Mouse (Mus musculus) liver, postnatal 0 days (tissue): ENCODE results near the gene Gm20708. TPM values are rescaled to one million over a fixed set of nuclear protein-coding genes. Genes with fewer than 3 reads are reported as not detected.
A peak's percentile ranks its signal among the peaks of the same experiment; 100 is the strongest.

Experiments
- ATAC-seq: fragments of 200-750 bp; cut with Nextera tagmentation; 2 replicates; pipeline ENCODE4 v1.8.0; 2017; ENCODE audit warnings: mild to moderate bottlenecking, moderate library complexity
- DNase-seq: peaks from one replicate; pipeline ENCODE4 v3.0.0-alpha.2; 2016
- H3K27ac ChIP-seq: fragments of 300-500 bp; sonication (generic); 2 replicates; pipeline ENCODE4 v1.5.1; 2014; ENCODE audit warnings: antibody characterized with exemption, moderate library complexity, mild to moderate bottlenecking, low read depth
- H3K27me3 ChIP-seq: fragments of 300-500 bp; sonication (generic); 2 replicates; pipeline ENCODE4 v1.6.1; 2014; ENCODE audit warnings: low read length, control low read depth, mixed read lengths; ENCODE audit not compliant: insufficient read depth
- H3K36me3 ChIP-seq: fragments of 300-500 bp; sonication (generic); replicated peaks from 2 replicates; pipeline ENCODE4 v1.6.1; 2014; ENCODE audit warnings: mild to moderate bottlenecking, control low read depth, low read length, moderate library complexity, mixed read lengths; ENCODE audit not compliant: insufficient read depth
- H3K4me1 ChIP-seq: fragments of 300-500 bp; sonication (generic); 2 replicates; pipeline ENCODE4 v1.6.1; 2014; ENCODE audit warnings: antibody characterized with exemption, mild to moderate bottlenecking, control low read depth; ENCODE audit not compliant: insufficient read depth
- H3K4me2 ChIP-seq: fragments of 300-500 bp; sonication (generic); 2 replicates; pipeline ENCODE4 v1.6.1; 2014; ENCODE audit warnings: low read depth, mild to moderate bottlenecking, low read length, moderate library complexity, mixed read lengths
- H3K4me3 ChIP-seq: fragments of 300-500 bp; sonication (generic); 2 replicates; pipeline ENCODE4 v1.5.1; 2014; ENCODE audit warnings: low read depth, low read length
- H3K9ac ChIP-seq: fragments of 300-500 bp; sonication (generic); replicated peaks from 2 replicates; pipeline ENCODE4 v1.6.1; 2014; ENCODE audit warnings: mild to moderate bottlenecking, moderate library complexity
- H3K9me3 ChIP-seq: fragments of 300-500 bp; sonication (generic); 2 replicates; pipeline ENCODE4 v1.6.1; 2016; ENCODE audit warnings: mild to moderate bottlenecking, control low read depth, low read length, mixed read lengths
- CTCF ChIP-seq: sonication (generic); IDR thresholded peaks from 2 replicates; pipeline ENCODE4 v1.5.1; 2016; ENCODE audit warnings: antibody characterized with exemption, low read depth
- EP300 ChIP-seq: IDR thresholded peaks from 2 replicates; pipeline ENCODE4 v1.6.1; 2016; ENCODE audit warnings: antibody characterized with exemption, low read depth, mild to moderate bottlenecking
- WGBS: fragments of 180-500 bp; shearing (Covaris S2); extraction: QIAGEN DNeasy Blood & Tissue Kit; methylation state at CpG from one replicate; pipeline ENCODE4 v1.1.7; 2014; ENCODE audit not compliant: insufficient replicate concordance; 5-methylcytosine and 5-hydroxymethylcytosine counted together
- polyA plus RNA-seq: library from polyadenylated mRNA; unstranded; fragments of >200 nt; fragmentation: Nextera tagmentation; extraction: Ambion mirVana; gene quantifications from 2 replicates; pipeline ENCODE4 v1.2.1, GENCODE M21; 2015

The Gm20708 gene
- polyA plus RNA-seq: 0.33 and 0.48 TPM in 2 replicates

DNA sequence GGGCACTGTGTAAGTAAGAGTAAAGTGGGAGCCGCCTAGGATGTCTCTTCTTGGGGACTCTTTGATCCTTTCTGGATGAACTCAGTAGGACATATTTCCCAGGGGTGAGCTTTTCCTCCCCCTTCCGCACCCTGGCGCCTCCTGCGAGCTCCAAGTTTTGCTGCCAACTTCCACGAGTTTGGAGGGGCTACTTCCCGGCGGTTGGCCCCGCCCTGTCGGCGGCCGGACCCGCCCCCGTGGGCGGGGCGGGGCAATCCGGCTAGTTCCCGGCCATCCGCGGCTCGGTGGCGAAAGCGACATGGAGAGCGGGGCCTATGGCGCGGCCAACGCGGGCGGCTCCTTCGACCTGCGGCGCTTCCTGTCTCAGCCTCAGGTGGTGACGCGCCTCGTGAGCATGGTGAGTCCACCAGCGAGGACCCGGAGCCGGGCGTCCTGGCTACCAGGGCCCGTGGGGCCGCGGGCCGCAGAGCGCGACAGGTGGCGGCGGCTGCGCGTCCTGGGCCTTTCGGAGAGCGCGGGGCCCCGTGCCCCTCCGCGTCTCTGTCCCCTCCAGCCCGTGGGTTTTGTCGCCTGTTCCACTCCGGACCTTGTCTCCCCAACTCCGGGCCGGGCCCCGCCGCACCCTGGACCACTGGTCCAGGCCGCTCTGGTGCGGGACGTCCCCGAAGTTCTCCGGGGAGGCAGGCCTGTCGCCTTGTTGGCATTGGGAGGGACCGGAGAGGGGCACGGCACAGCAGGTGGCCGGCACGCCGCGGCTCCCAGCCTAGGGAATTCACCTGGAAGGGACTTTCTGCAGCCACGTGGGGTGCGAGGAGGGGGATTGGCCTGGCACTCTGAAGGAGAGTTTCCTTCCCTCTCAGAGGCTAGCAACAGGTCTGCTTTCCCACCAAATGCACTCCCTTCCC is at the start of gene Gm20708, which contains the start of gene Syngr2:
Gene Gm20708 (plus strand): TSS at position 262 of the 905 bp plus-strand sequence.
Gene Syngr2 (plus strand): TSS at position 262 of the 905 bp plus-strand sequence.
- peak within 1 kb of the TSS; percentile 92 for H3K27ac ChIP-seq
- H3K36me3 ChIP-seq: peaks cover 43% of the 10 kb centered on the region
- no peaks in the 10 kb centered on the region for H3K9me3 ChIP-seq
- H3K27me3 ChIP-seq: no peaks in the 10 kb centered on the region
- TF ChIP-seq CTCF (no peak), EP300 (no peak)
- H3K4me3 ChIP-seq: peak within 1 kb of the TSS; percentile 96
- under 1% methylated on average over 65 of the region's 75 CpGs for WGBS
- DNase-seq (peak; percentile 88), ATAC-seq (peak; percentile 69)
- H3K4me2 ChIP-seq: peak within 1 kb of the TSS; percentile 99
- H3K4me1 ChIP-seq: peaks cover 22% of the 10 kb centered on the region
- peak within 1 kb of the TSS; percentile 95 for H3K9ac ChIP-seq

DNA sequence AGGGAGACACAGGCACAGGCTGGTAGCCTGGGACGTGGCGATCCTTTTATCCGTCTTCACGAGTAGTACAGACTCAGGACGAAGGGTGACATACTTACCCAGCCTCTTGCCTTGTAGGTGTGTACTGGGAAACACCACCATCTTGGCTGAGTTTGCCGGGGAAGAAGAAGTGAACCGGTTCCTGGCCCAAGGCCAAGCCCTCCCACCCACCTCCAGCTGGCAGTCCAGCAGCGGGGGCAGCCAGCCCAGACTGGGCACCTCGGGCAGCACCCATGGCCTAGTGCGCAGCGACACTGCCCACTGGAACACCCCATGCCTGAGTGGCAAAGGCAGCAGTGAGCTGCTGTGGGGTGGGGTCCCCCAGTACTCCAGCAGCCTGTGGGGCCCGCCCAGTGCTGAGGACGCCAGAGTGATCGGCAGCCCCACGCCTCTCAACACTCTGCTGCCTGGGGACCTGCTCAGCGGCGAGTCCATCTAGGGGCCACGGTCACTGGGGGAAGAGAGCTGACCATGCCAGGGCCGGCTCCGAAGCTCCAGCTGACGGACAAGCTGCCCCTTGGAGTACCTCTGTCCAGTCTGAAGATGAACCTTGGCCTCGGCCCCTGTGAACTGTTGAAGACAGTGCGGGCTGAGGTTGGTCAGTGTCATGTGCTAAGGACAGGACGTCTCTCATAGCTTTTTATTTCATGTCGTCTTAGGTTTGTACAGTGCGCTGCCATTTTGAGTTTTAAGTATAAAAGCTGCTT is 48.9 kb upstream of the Gm20708 start:
- ATAC-seq: no peak
- H3K36me3 ChIP-seq: peaks cover 72% of the 10 kb centered on the region
- 90% methylated on average over 26 of the region's 26 CpGs for WGBS

DNA sequence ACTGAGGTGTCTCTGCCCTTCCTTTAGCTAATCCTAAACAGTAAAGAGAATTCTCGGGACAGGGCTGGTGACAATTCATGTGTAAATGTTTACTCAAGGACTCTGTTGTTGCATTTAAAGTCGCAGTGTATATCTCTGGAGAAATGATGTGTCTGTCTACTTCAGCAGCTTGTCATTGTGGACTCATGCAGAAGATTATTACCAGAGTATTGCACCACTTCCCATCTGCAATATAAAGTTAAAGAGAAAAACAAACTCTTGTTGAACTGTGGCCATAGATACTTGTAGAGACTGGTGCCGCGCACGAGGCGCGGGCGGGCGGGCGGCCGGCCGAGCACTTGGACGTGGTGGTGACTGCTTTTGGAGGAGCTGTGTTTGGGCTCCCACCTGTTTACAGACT is 47.7 kb upstream of the Gm20708 start:
- Histone ChIP-seq H3K9me3 (no peaks in the 10 kb centered on the region), H3K9ac (no peak overlapping the region), H3K4me1 (no peaks in the 10 kb centered on the region), H3K4me2 (no peak overlapping the region), H3K27me3 (no peaks in the 10 kb centered on the region), H3K27ac (no peak overlapping the region), H3K4me3 (no peak overlapping the region), H3K36me3 (peaks cover 75% of the 10 kb centered on the region)
- DNase-seq (no peak), ATAC-seq (no peak)
- 86% methylated on average over 13 of the region's 13 CpGs for WGBS
- no peak for TF ChIP-seq CTCF
- TF ChIP-seq EP300: no peak

More for the DNA sequence above, 48.9 kb upstream of the Gm20708 start:
- Histone ChIP-seq H3K27ac (no peak overlapping the region), H3K4me1 (no peaks in the 10 kb centered on the region), H3K9ac (no peak overlapping the region), H3K4me3 (no peak overlapping the region), H3K9me3 (no peaks in the 10 kb centered on the region), H3K27me3 (no peaks in the 10 kb centered on the region), H3K4me2 (no peak overlapping the region)
- DNase-seq: no peak
- TF ChIP-seq CTCF (no peak), EP300 (no peak)

DNA sequence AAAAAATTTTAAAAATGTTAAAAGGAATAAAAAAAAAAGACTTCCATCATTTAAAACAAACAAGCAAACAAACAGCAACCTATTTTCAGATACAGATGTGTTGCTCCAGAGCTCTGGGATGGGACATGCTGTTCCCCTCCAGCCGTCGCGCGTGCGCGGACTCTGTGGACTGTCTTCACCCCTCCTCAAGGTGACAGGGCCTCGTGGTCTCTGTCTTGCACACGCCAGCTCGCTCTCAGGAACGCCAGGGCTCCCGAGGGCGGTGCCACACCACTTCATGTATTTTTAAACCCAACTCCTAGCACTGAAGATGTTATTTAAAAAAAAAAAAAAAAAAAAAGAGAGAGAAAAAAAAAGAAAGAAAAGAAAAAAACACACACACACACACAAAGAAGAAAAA is 47.2 kb upstream of the Gm20708 start:
- ATAC-seq: no peak
- Histone ChIP-seq H3K4me2 (no peak overlapping the region), H3K36me3 (peaks cover 74% of the 10 kb centered on the region), H3K27ac (no peak overlapping the region), H3K4me1 (no peaks in the 10 kb centered on the region), H3K4me3 (no peak overlapping the region), H3K9me3 (no peaks in the 10 kb centered on the region), H3K9ac (no peak overlapping the region), H3K27me3 (no peaks in the 10 kb centered on the region)
- 74% methylated on average over 12 of the region's 12 CpGs for WGBS
- TF ChIP-seq CTCF (no peak), EP300 (no peak)
- DNase-seq: no peak

DNA sequence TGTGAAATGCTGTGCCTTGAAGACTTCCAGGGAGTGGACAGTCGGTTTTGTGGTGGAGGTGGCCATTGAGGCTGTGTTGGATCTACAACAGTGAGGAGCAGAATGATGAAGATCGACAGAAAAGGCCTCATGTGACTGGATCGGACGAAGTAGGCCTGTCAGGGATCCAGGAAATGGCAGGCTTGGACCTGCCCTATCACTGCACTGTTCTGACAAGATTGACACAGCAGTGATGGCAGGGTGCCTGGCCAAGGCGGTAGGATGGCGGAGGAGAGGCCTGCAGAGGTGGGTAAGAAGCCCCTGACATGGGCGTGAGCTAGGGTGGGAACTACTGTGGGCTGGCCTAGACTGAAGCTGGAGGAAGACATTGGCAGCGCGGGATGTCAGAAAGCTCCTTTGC is 45.1 kb upstream of the Gm20708 start:
- TF ChIP-seq CTCF: no peak
- no peak for TF ChIP-seq EP300
- no peak for DNase-seq
- Histone ChIP-seq H3K4me1 (no peaks in the 10 kb centered on the region), H3K27me3 (no peaks in the 10 kb centered on the region), H3K4me2 (no peak overlapping the region), H3K9me3 (no peaks in the 10 kb centered on the region), H3K9ac (no peak overlapping the region), H3K4me3 (no peak overlapping the region), H3K36me3 (peaks cover 69% of the 10 kb centered on the region), H3K27ac (no peak overlapping the region)
- ATAC-seq: no peak
- 87% methylated on average over 9 of the region's 9 CpGs for WGBS

DNA sequence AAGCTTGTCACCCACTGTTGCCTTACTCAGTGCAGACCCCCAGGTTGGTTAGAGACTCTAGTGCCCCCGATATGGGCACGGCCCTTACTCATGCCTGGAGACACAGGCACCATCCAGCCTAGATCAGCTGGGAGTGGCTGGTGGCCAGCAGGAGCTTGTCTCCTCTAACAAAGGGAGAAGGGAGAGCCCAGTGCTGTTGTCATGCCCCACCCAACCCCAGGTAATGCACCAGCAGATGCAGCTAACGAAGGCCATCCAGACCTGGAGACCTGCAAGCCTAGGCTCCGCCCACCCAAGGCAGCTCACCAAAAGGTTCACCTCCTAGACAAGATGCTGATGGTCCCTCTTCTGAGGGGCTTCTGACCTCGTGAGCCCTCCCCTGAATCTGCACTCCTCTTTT is 44.1 kb upstream of the Gm20708 start:
- Histone ChIP-seq H3K36me3 (peaks cover 71% of the 10 kb centered on the region), H3K9ac (no peak overlapping the region), H3K4me2 (no peak overlapping the region), H3K9me3 (no peaks in the 10 kb centered on the region), H3K27ac (no peak overlapping the region), H3K4me3 (no peak overlapping the region), H3K4me1 (no peaks in the 10 kb centered on the region), H3K27me3 (no peaks in the 10 kb centered on the region)
- TF ChIP-seq CTCF (no peak), EP300 (no peak)
- WGBS: 79% methylated on average over 5 of the region's 5 CpGs
- ATAC-seq (no peak), DNase-seq (no peak)
